Mouse (Mus musculus) urinary bladder, adult 18-20 months (tissue): ENCODE data around the gene Zfp652.

ENCODE experiments used
- DNase-seq, 2 experiments: peaks; one replicate each; pipeline ENCODE4 v3.0.0; 2022; ENCODE audit warnings: low spot score in 2 of 2, mixed read lengths in 2 of 2

Zfp652 gene

DNA sequence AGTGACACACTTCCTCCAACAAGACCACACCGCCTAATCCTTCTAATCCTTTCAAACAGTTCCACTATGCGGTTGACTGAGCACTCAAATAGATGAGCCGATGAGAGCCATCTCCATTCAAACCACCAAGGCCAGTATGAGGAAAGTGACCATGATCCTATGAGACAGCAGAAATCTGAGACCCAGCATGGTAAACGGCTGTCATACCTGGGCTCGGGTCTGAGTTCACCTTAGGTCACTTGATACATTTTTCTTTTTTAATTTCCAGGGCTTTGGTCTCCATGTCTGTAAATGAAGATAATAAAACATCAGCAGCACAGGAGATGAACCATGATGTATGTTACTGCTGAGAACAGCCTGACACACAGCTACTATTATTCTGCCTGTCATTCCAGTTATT lies 95.4 kb downstream of the Zfp652 start:
- DNase-seq = no peak

DNA sequence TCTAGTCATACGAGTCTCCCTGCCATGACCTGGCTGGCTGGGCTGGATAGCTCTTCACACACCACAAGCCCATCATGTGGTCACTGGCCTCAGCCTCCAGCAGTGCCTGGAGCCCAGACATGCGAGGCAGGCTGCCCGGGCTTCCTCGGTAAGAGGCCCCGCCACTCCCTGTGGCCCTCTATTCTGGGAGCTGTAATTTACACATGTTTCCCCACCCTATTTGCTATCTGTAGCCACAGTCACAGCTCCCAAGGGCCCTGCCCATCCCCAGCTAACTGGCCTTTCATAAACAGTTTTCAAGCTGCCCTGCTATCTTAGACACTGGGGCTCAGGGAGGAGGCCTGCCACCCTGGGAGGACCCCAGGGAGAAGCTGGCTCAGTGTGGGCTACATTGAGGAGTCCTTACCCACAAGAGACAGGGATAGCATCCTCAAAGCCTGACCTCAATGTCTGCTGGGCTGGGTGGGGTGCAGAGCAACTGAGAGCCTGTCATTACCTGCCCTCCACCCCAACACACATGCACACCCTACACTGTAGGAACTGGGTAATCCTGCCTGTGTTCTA lies 96.1 kb downstream of the Zfp652 start:
- no peak for DNase-seq

DNA sequence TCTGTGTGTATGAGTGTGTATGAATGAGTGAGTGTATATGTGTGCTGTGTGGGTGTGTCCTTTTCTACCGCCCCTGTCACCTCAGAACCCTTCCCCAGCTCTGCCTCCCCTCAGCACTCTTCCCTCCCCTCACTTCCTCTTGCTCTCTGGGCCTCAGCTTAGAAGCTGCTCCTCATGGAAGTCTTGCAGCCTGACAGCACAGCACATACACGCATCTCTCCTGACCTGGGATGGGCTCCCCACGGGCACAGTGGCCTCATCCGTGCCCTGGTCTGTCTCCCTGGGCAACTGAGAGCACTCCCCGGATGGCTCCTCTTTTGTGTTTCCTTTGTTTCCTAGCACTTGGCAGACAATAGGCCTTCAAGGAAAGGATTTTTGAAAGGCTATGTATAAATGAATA lies 97.1 kb downstream of the Zfp652 start:
- DNase-seq = no peak

DNA sequence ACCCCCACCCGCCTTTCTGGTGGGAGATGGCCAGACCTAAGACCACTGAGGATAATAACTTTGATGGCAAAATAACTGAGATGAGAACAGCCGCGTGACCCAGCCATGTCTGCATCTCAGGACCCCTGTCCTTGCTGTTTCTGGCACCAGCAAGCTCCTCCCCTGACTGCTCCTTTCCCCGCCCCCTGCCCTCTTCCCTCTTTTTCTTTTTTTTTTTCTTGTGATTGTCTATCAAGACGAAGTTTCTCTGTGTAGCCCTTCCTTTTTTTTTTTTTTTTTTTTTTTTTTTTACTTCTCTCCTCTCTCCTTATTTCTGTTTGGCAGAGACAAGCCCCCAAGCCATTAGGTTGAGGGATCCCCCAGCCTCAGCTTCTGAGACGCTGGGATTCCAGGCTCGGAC lies 98.4 kb downstream of the Zfp652 start:
- DNase-seq = no peak

DNA sequence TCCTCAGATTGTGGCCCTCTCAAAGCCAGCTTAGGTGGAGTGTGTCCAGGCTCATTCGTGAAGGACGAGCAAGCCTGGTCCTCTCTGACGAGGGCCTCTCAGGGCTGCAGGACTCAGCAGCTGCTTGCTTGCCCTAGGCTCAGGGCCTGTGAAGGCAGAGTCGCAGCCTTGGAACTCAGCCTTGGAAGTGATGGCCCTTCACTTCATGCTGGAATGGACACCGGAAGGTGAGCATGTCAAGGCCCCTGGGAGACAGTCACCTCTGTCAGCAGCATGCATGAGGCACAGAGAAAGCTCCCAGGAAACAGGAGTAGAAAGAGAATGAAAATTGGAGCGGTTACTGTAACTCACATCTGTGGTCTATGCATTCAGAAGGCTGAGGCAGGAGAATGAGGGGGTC lies 99.3 kb downstream of the Zfp652 start:
- DNase-seq = no peak

DNA sequence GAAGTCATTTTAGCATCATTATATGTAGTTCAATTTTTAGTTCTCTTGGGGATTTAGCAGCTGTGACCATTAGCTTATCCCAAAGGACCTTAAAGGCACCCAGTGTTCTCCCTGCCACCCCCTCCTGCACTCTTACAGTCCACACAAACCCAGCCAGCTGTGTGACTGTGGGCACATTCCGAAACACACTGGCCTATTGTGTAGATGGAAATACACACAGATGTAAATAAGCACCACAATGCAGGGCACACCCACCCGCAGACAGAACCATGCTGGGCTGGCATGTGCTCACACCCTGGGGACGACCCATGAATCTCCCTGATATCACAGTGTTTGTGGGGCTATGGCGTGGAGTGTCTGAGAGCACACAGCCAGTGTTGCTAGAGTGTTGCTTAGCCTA lies 99.8 kb downstream of the Zfp652 start:
- DNase-seq = no peak

DNA sequence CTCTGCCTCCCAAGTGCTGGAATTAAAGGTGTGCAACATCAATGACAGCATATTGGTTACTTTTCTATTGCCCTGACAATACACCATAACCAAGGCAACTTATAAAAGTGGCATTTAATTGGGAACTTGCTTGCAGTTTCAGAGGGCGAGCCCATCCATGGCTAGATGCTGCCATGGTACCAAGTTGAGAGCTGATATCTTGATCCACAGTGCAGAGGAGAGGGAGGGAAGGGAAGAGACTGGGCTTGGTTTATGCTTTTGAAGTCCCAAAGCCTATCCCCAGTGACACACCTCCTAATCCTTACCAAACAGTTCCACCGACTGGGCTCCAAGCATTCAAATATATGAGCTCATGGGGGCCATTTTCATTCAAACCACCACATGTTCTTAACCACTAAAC lies 101.6 kb downstream of the Zfp652 start:
- no peak for DNase-seq

DNA sequence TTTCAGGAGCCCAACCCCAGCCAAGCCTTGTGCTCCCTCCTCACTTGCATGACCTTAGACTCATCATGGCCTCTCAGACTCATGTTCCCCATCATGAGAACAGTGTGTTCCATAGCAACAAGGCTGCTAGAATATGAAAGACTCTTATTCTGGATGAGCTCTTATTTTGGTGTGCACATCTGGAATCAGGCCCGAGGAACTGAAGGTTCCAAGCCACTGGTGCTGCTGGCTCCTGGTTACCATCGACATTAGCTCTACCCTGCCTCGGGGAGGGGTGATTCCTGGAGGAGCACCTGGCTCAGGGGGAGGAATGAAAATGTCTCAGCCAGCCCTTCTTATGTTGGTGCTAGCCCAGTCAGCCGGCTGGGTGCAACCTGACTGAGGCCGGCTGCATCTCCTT lies 102.4 kb downstream of the Zfp652 start:
- DNase-seq = no peak

DNA sequence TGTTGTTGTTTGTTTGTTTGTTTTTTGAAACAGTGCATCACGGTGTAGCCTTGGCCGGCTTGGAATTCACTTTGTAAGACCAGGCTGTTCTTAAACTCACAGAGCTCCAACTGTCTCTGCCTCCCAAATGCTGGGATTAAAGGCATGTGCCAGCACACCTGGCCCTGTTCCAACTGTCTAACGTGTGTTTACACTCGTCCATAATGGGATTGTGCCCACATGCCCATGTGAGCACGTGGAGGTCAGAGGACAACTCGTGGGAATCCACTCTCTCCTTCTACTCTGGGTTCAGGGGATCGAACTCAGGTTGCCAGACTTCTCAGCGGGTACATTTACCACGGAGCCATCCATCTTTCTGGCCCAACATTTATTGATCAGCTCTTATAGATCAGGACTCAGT lies 102.9 kb downstream of the Zfp652 start:
- no peak for DNase-seq

DNA sequence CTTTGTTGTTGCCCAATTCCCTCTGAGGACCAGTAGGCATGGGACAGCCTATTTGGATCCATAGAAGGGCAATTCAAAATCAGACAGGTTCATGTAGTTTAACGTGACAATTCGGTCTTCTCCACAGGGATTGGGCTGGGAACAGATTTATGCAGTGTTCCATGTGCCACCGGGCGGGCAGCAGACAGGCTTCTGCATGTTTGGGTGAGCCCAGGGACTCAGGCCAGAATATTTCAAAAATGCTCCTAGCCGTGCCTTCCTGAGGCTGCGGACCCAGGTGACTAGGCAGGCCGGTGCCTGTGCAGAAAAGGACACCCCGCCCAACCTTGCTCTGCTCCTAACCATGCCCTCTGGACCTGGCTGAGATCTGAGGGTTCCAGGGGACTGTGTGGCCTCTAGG lies 106.7 kb downstream of the Zfp652 start:
- DNase-seq = peak in 1 of 2 experiments; percentile 70

DNA sequence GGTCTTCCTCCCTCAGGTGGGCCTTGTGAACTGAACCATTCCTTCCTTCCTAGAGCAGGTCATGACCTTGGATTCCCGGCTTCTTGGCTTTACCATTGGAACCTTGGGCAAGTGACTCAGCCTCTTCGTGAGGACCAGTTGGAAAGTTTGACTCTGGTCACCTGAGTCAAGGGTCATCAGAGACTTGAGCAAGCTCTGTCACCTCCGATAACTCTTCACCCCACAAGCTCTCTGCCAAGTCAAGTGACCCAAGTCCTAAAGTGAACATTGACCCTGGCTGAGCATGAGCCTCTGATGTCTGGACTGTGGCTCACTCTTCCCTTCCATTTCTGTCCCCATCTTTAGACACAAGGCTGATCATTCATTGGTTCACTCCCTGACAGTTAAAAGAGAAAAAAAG lies 109.0 kb downstream of the Zfp652 start:
- no peak for DNase-seq

DNA sequence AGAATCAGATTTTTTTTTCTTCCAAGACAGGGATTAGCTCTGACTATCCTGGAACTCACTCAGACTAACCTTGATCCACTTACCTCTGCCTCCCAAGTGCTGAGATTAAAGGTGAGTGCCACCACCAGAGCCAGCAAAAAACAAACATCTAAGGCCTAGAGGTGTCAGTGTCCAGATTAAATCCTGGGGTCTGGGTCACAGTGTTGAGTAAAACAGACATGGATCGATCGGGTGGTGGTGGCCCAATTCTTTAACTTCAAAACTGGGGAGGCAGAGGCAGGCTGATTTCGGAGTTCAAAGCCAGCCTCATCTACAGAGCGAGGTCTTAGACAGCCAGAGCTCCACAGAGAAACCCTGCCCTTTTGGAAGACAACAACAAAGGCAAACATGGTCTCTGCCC lies 110.0 kb downstream of the Zfp652 start:
- no peak for DNase-seq

DNA sequence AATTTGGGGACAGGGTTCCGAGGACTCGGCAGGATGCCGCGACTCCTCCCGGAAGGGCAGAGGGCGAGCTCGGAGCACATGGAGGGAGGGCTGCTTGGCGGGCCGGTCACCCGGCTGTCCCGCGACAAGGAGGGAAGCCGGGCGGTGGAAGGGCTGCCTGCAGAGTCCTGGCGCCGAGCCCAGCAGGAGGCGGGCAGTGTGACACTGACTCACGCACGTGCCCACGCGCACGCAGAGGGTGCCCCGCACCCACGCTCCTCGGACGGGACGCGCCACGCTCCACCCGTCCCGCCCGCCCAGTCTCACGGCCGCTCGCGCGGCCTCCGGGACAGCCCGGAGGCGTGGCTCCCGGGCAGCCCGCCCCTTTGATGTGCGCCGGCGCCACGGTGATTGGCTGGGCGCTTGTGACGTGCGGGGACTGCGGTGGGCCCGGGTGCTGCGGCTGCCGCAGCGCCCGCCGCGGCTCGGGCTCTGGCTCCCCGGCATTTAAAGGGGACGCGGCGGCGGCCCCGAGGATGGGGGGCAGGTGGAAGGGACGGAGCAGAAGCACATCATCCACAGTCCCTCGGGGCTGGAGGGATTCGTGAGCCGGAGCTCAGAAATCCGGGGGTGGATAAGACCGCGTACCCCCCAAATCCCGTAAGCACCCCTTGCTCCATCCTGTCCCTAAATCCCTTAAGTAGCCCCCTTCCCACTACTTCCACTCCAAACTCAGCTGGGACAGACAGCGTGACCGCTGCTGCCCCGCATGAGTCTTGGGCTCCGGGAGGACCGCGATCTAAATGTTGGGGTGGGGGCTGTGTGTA lies 111.8 kb downstream of the Zfp652 start, which contains the start of gene Phospho1:
Gene Phospho1 (plus strand): TSS at position 429 of the 806 bp plus-strand sequence.
- peak; percentile 77 to 89 for DNase-seq

DNA sequence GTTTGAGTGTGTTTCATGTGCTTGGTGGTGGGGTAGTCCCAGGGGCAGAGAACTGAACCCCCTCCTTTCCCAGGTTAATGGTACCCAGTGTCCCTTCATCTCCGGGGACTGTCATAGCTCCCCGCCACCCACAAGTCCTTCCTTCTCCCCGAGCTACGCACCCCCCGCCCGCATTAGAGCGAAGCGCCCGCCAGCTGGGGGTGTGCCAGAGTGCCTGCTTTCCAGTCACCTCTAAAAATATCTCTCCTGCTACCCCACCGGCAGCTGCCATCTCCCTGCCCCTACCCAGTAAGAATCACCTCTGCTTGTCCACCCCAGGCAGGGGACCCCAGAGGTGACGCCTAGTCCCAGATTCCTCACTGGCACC lies 112.4 kb downstream of the Zfp652 start:
- peak in 1 of 2 experiments; percentile 37 for DNase-seq

DNA sequence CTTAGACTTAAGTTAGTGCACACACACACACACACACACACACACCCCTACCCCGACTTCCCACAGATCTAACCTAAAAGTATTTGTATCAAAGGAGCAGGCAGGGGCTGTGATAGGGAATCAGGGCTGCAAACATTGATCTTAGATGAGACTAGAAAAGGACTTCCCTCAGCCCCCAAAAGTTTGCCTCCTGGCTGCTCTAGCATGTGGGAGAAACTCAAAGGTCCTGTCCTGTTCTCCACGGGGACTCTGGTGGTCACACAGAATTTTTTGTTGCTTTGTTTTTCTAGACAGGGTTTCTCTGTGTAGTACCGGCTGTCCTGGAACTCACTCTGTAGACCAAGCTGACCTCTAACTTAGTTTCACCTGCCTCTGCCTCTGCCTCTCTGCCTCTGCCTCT lies 113.2 kb downstream of the Zfp652 start:
- DNase-seq = no peak

DNA sequence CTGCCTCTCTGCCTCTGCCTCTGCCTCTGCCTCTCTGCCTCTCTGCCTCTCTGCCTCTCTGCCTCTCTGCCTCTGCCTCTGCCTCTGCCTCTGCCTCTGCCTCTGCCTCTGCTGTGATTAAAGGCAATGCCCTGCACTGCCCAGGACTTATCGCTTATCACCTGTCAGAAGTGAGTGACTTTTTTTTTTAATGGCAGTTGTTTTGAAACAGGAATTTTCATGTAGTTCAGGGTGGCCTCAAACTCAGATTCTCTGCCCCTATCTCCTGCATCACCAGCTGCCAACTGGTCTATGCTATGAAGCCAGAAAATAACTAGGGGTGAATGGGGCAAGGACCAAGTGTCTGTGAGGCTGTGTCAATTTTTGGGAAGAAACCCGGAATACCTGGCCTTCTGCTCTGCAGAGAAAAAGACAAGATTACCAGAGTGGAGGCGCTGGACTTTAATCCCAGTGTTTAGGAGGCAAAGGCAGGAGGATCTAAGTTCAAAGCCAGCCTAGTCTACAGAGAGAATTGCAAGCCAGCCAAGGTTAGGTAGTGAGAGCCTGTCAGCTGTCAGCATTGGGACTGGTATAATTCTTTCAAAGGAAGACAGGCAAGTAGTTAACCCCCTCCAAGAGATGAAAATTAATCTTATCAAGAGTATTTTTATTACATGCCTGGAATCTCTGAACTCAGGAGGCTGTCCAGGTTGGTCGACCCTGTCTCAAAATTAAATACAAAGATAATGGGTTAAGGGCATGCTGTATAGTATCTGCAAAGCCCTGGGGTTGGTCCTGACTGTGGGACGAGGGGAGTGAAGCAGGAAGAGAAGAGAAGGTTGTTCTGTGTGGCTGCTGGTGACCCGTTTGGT lies 114.1 kb downstream of the Zfp652 start:
- DNase-seq = no peak

DNA sequence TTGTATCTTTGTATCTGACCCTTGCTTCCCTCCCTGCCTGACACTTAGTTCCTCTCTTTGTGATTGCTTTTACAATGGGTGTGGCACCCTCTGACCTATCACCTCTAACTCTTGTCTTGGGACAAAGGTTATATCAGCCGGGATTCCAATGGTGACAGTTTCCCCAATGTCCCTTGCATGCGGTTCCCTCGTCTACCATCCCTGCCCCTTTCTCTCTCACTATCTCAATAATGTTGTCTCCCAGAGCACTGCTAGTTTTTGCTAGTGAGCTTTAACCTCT lies 114.6 kb downstream of the Zfp652 start:
- DNase-seq = no peak

DNA sequence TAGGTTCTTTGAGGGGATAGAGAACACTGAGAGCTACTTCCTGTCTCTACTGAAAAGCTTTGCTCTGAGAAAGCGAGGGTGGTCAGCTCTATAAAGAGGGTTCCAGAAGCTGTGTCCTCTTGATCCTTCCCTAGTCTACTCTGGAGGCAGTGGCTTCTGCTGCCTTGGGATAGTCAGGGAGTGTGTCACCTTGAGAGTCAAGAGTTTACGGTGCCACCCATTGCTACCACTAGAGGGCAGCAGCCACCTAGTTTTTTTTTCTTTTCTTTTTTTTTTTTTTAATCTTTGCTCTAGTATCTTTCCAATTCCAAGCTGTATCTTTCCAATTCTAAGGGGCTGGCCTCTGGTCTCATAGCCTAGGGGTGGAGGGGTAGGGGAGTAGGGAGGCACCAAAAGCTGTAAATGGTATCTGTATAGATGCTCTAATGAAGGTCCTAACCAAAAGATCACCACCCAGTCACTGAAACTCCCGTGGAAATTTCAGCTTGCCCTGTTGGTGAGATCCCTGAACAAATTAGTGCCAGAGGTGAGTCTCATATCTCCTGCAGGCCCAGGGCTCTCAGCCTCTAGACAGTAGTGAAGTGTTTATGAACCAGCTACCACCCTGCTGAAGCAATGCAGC lies 115.1 kb downstream of the Zfp652 start:
- DNase-seq = peak in 1 of 2 experiments; percentile 45

DNA sequence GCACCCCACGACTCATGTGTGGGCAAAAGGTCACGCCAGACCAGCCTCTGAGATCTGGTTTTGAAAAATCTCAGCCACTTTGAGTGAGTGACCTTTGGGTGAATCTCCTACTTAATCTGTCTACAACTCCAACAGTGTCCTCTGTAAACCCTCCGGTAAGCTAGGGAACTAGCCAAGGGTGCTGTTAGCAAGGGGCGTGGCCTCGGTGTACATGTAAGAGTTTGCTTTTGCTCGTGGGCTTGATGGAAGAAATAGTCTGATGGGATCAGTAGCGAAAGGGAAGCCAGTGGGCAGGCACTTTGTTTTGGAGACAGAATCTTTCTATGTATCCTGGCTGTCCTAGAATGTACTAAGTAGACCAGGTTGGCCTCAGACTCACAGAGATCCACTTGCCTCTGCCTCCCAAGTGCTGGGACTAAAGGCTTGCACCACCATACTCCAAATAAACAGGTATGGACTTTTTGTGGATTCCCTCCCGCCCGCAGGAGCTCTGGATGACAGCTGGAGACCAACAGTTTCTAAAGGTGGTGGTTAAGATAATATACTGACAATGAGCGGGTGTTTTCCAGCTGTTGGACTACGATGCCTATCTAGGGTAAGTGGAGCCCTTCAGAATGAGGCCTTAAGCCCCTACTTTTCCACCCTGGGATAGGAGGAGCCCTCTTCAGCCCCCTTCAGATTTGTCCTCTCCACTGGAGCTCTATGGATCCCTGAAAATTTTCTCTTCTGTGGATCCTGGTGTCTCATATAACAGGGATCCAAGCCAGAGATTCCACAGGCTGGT lies 115.9 kb downstream of the Zfp652 start:
- no peak for DNase-seq

DNA sequence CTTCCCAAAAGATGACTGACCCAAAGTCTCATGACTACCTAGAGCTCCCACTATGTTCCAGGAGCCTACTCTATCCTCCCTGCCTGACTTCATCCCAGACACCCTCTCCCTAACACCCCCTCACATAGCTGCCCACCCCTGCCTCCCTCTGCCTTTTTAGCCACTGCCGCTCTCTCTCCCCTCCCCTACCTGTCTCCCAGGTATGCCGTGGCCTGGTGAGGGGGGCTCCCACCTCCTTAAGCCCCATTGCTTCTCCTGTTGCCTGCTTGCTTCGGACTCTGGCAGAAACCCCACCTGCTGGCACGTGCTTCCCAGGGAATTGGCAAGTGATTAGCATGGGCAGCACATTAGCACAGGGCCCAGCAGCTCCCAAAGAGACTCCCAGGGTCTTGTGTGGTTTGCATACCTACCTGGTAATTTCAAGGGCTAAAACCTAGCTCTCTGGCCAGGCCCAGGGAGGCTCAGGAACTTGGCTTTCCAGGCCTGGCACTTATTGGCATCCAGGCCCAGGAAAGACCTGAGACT lies 117.1 kb downstream of the Zfp652 start:
- DNase-seq = no peak
